Mouse (Mus musculus) myocyte (in vitro differentiated cells): ENCODE results near the gene Nfam1. TPM values are rescaled to one million over a fixed set of nuclear protein-coding genes. Genes with fewer than 3 reads are reported as not detected.

Source experiments
- H3K27me3 ChIP-seq: one replicate; pipeline ENCODE4 v1.6.1; 2011; ENCODE audit not compliant: control insufficient read depth, insufficient read depth, insufficient read length
- H3K36me3 ChIP-seq: one replicate; pipeline ENCODE4 v1.6.1; 2011; ENCODE audit not compliant: control insufficient read depth, insufficient read depth
- H3K4me2 ChIP-seq: one replicate; pipeline ENCODE4 v1.6.1; 2011; ENCODE audit warnings: low read depth, control low read depth
- H3K4me3 ChIP-seq: one replicate; pipeline ENCODE4 v1.5.1; 2011; ENCODE audit warnings: mild to moderate bottlenecking, control low read depth, moderate library complexity
- H3K79me2 ChIP-seq: one replicate; pipeline ENCODE4 v1.6.1; 2011; ENCODE audit not compliant: control insufficient read depth, insufficient read depth
- H3ac ChIP-seq: one replicate; pipeline ENCODE4 v1.6.1; 2011; ENCODE audit not compliant: control insufficient read depth, insufficient read length
- CEBPB ChIP-seq: IDR thresholded peaks from 2 replicates; pipeline ENCODE4 v1.6.1; 2011; ENCODE audit warnings: mild to moderate bottlenecking, moderate library complexity; ENCODE audit not compliant: poor library complexity, insufficient read depth, severe bottlenecking
- E2F4 ChIP-seq: IDR thresholded peaks from one replicate; pipeline ENCODE4 v1.6.1; 2011; ENCODE audit warnings: mild to moderate bottlenecking, control low read depth, moderate library complexity; ENCODE audit not compliant: insufficient read depth
- MAX ChIP-seq: IDR thresholded peaks from one replicate; pipeline ENCODE4 v1.6.1; 2011; ENCODE audit warnings: low read depth, mild to moderate bottlenecking, control low read depth
- MYOD1 ChIP-seq, 3 experiments: IDR thresholded peaks; one replicate each; pipeline ENCODE4 v1.6.1; 2011; ENCODE audit warnings: control low read depth in 2 of 3, low read depth in 2 of 3, mild to moderate bottlenecking in 2 of 3, moderate library complexity in 1 of 3; ENCODE audit not compliant: insufficient read length in 2 of 3, control insufficient read depth in 1 of 3
- MYOG ChIP-seq, 3 experiments: IDR thresholded peaks; one replicate each; pipeline ENCODE4 v1.6.1; 2011; ENCODE audit warnings: control low read depth in 2 of 3, low read depth in 2 of 3, mild to moderate bottlenecking in 2 of 3; ENCODE audit not compliant: insufficient read length in 2 of 3, control insufficient read depth in 1 of 3, insufficient read depth in 1 of 3
- POLR2A ChIP-seq: IDR thresholded peaks from one replicate; pipeline ENCODE4 v1.6.1; 2011; ENCODE audit warnings: low read depth, mild to moderate bottlenecking, control low read depth, moderate library complexity; ENCODE audit not compliant: insufficient read length
- POLR2AphosphoS2 ChIP-seq: IDR thresholded peaks from one replicate; pipeline ENCODE4 v1.6.1; 2011; ENCODE audit warnings: low read depth, control low read depth; ENCODE audit not compliant: insufficient read length
- REST ChIP-seq: IDR thresholded peaks from one replicate; pipeline ENCODE4 v1.6.1; 2011; ENCODE audit warnings: mild to moderate bottlenecking, control low read depth, moderate library complexity; ENCODE audit not compliant: insufficient read depth, insufficient read length
- SRF ChIP-seq: IDR thresholded peaks from one replicate; pipeline ENCODE4 v1.6.1; 2011; ENCODE audit warnings: low read depth; ENCODE audit not compliant: control insufficient read depth, insufficient read length
- TCF12 ChIP-seq: IDR thresholded peaks from one replicate; pipeline ENCODE4 v1.6.1; 2011; ENCODE audit warnings: mild to moderate bottlenecking, control low read depth; ENCODE audit not compliant: poor library complexity, insufficient read depth, severe bottlenecking
- TCF3 ChIP-seq: IDR thresholded peaks from one replicate; pipeline ENCODE4 v1.6.1; 2011; ENCODE audit warnings: low read depth, control low read depth; ENCODE audit not compliant: insufficient read length
- USF1 ChIP-seq: IDR thresholded peaks from one replicate; pipeline ENCODE4 v1.6.1; 2011; ENCODE audit warnings: low read depth, mild to moderate bottlenecking, control low read depth, moderate library complexity
- polyA plus RNA-seq: library from polyadenylated mRNA; unstranded; fragments of >200 nt; fragmentation: generic; extraction: Trizol; gene quantifications from one replicate; pipeline ENCODE4 v1.2.1, GENCODE M21; 2012; ENCODE audit warnings: missing spikeins

Nfam1 gene
- polyA plus RNA-seq, 1 experiment = not detected

- Histone ChIP-seq H3K4me2 (no peak overlapping the region), H3K27me3 (peaks cover 96% of the 10 kb centered on the region), H3K36me3 (no peaks in the 10 kb centered on the region), H3K79me2 (no peaks in the 10 kb centered on the region), H3K4me3 (no peak overlapping the region), H3ac (no peak overlapping the region)
- no peak for TF ChIP-seq TCF3
- no peak for TF ChIP-seq MYOD1 (IDR thresholded peaks at IDR 0.05; ENCODE audit: control insufficient read depth in 1 of 3, insufficient read length in 2 of 3, low read depth in 2 of 3)
- TF ChIP-seq MYOG (IDR thresholded peaks at IDR 0.05; ENCODE audit: control insufficient read depth in 1 of 3, insufficient read depth in 1 of 3, insufficient read length in 2 of 3, low read depth in 2 of 3) = no peak
- no peak for TF ChIP-seq MAX
- no peak for TF ChIP-seq POLR2AphosphoS2
- no peak for TF ChIP-seq REST
- no peak for TF ChIP-seq CEBPB
These were observed 77.8 kb downstream of the Nfam1 start for GRCm38 (mm10) chr15:82955286-82955685.

- no peaks in the 10 kb centered on the region for H3K79me2 ChIP-seq
- no peak for TF ChIP-seq TCF12
- TF ChIP-seq REST = no peak
- no peak for TF ChIP-seq POLR2A
- no peak for TF ChIP-seq MAX
- TF ChIP-seq USF1 = no peak
- no peak for TF ChIP-seq TCF3
- TF ChIP-seq MYOD1 (IDR thresholded peaks at IDR 0.05; ENCODE audit: control insufficient read depth in 1 of 3, insufficient read length in 2 of 3, low read depth in 2 of 3) = no peak
- no peak for TF ChIP-seq CEBPB
- peaks cover 99% of the 10 kb centered on the region for H3K27me3 ChIP-seq
- no peaks in the 10 kb centered on the region for H3K36me3 ChIP-seq
- no peak overlapping the region for H3K4me3 ChIP-seq
- H3ac ChIP-seq = no peak overlapping the region
- no peak overlapping the region for H3K4me2 ChIP-seq
These were observed 79.1 kb downstream of the Nfam1 start for GRCm38 (mm10) chr15:82954034-82954433.

GRCm38 (mm10) chr15:82953096-82953495 lies 80.0 kb downstream of the Nfam1 start:
- Histone ChIP-seq H3K4me3 (no peak overlapping the region), H3K27me3 (peaks cover 99% of the 10 kb centered on the region), H3K4me2 (no peak overlapping the region), H3ac (no peak overlapping the region), H3K79me2 (no peaks in the 10 kb centered on the region), H3K36me3 (no peaks in the 10 kb centered on the region)
- TF ChIP-seq E2F4 (no peak), TCF3 (no peak), POLR2A (no peak), MYOD1 (IDR thresholded peaks at IDR 0.05; ENCODE audit: control insufficient read depth in 1 of 3, insufficient read length in 2 of 3, low read depth in 2 of 3) (no peak), TCF12 (no peak), POLR2AphosphoS2 (no peak), SRF (no peak), USF1 (no peak), REST (no peak), MAX (no peak), CEBPB (no peak), MYOG (IDR thresholded peaks at IDR 0.05; ENCODE audit: control insufficient read depth in 1 of 3, insufficient read depth in 1 of 3, insufficient read length in 2 of 3, low read depth in 2 of 3) (no peak)

GRCm38 (mm10) chr15:82952292-82952705 lies 80.8 kb downstream of the Nfam1 start:
- Histone ChIP-seq H3ac (no peak overlapping the region), H3K79me2 (no peaks in the 10 kb centered on the region), H3K36me3 (no peaks in the 10 kb centered on the region), H3K27me3 (peaks cover 99% of the 10 kb centered on the region), H3K4me3 (no peak overlapping the region), H3K4me2 (no peak overlapping the region)
- TF ChIP-seq REST (no peak), MYOD1 (IDR thresholded peaks at IDR 0.05; ENCODE audit: control insufficient read depth in 1 of 3, insufficient read length in 2 of 3, low read depth in 2 of 3) (no peak), TCF12 (no peak), E2F4 (no peak), USF1 (no peak), MYOG (IDR thresholded peaks at IDR 0.05; ENCODE audit: control insufficient read depth in 1 of 3, insufficient read depth in 1 of 3, insufficient read length in 2 of 3, low read depth in 2 of 3) (no peak), SRF (no peak), POLR2AphosphoS2 (no peak), TCF3 (no peak), POLR2A (no peak), CEBPB (no peak), MAX (no peak)

GRCm38 (mm10) chr15:82950246-82950645 lies 82.9 kb downstream of the Nfam1 start:
- no peaks in the 10 kb centered on the region for H3K36me3 ChIP-seq
- no peak for TF ChIP-seq REST
- no peak for TF ChIP-seq E2F4
- TF ChIP-seq USF1 = no peak
- TF ChIP-seq TCF12 = no peak
- no peak for TF ChIP-seq SRF
- no peak for TF ChIP-seq MAX
- no peak for TF ChIP-seq TCF3
- no peak overlapping the region for H3ac ChIP-seq
- H3K79me2 ChIP-seq = no peaks in the 10 kb centered on the region
- no peak overlapping the region for H3K4me3 ChIP-seq
- H3K4me2 ChIP-seq = no peak overlapping the region
- H3K27me3 ChIP-seq = peaks cover 99% of the 10 kb centered on the region
